Mouse (Mus musculus) myocyte (in vitro differentiated cells): ENCODE measurements around the gene N4bp2. TPM values are rescaled to one million over a fixed set of nuclear protein-coding genes. Genes with fewer than 3 reads are reported as not detected.
"Not testable (repeated sequence)": the region's sequence is repeated elsewhere in the genome, so short reads cannot be mapped to it uniquely, and the experiment has no call there.

Source experiments
- H3K27me3 ChIP-seq: one replicate; pipeline ENCODE4 v1.6.1; 2011; ENCODE audit not compliant: control insufficient read depth, insufficient read depth, insufficient read length
- H3K36me3 ChIP-seq: one replicate; pipeline ENCODE4 v1.6.1; 2011; ENCODE audit not compliant: control insufficient read depth, insufficient read depth
- H3K4me2 ChIP-seq: one replicate; pipeline ENCODE4 v1.6.1; 2011; ENCODE audit warnings: low read depth, control low read depth
- H3K4me3 ChIP-seq: one replicate; pipeline ENCODE4 v1.5.1; 2011; ENCODE audit warnings: mild to moderate bottlenecking, control low read depth, moderate library complexity
- H3K79me2 ChIP-seq: one replicate; pipeline ENCODE4 v1.6.1; 2011; ENCODE audit not compliant: control insufficient read depth, insufficient read depth
- H3ac ChIP-seq: one replicate; pipeline ENCODE4 v1.6.1; 2011; ENCODE audit not compliant: control insufficient read depth, insufficient read length
- CEBPB ChIP-seq: IDR thresholded peaks from 2 replicates; pipeline ENCODE4 v1.6.1; 2011; ENCODE audit warnings: mild to moderate bottlenecking, moderate library complexity; ENCODE audit not compliant: poor library complexity, insufficient read depth, severe bottlenecking
- E2F4 ChIP-seq: IDR thresholded peaks from one replicate; pipeline ENCODE4 v1.6.1; 2011; ENCODE audit warnings: mild to moderate bottlenecking, control low read depth, moderate library complexity; ENCODE audit not compliant: insufficient read depth
- MAX ChIP-seq: IDR thresholded peaks from one replicate; pipeline ENCODE4 v1.6.1; 2011; ENCODE audit warnings: low read depth, mild to moderate bottlenecking, control low read depth
- MYOD1 ChIP-seq, 3 experiments: IDR thresholded peaks; one replicate each; pipeline ENCODE4 v1.6.1; 2011; ENCODE audit warnings: control low read depth in 2 of 3, low read depth in 2 of 3, mild to moderate bottlenecking in 2 of 3, moderate library complexity in 1 of 3; ENCODE audit not compliant: insufficient read length in 2 of 3, control insufficient read depth in 1 of 3
- MYOG ChIP-seq, 3 experiments: IDR thresholded peaks; one replicate each; pipeline ENCODE4 v1.6.1; 2011; ENCODE audit warnings: control low read depth in 2 of 3, low read depth in 2 of 3, mild to moderate bottlenecking in 2 of 3; ENCODE audit not compliant: insufficient read length in 2 of 3, control insufficient read depth in 1 of 3, insufficient read depth in 1 of 3
- POLR2A ChIP-seq: IDR thresholded peaks from one replicate; pipeline ENCODE4 v1.6.1; 2011; ENCODE audit warnings: low read depth, mild to moderate bottlenecking, control low read depth, moderate library complexity; ENCODE audit not compliant: insufficient read length
- POLR2AphosphoS2 ChIP-seq: IDR thresholded peaks from one replicate; pipeline ENCODE4 v1.6.1; 2011; ENCODE audit warnings: low read depth, control low read depth; ENCODE audit not compliant: insufficient read length
- REST ChIP-seq: IDR thresholded peaks from one replicate; pipeline ENCODE4 v1.6.1; 2011; ENCODE audit warnings: mild to moderate bottlenecking, control low read depth, moderate library complexity; ENCODE audit not compliant: insufficient read depth, insufficient read length
- SRF ChIP-seq: IDR thresholded peaks from one replicate; pipeline ENCODE4 v1.6.1; 2011; ENCODE audit warnings: low read depth; ENCODE audit not compliant: control insufficient read depth, insufficient read length
- TCF12 ChIP-seq: IDR thresholded peaks from one replicate; pipeline ENCODE4 v1.6.1; 2011; ENCODE audit warnings: mild to moderate bottlenecking, control low read depth; ENCODE audit not compliant: poor library complexity, insufficient read depth, severe bottlenecking
- TCF3 ChIP-seq: IDR thresholded peaks from one replicate; pipeline ENCODE4 v1.6.1; 2011; ENCODE audit warnings: low read depth, control low read depth; ENCODE audit not compliant: insufficient read length
- USF1 ChIP-seq: IDR thresholded peaks from one replicate; pipeline ENCODE4 v1.6.1; 2011; ENCODE audit warnings: low read depth, mild to moderate bottlenecking, control low read depth, moderate library complexity
- polyA plus RNA-seq: library from polyadenylated mRNA; unstranded; fragments of >200 nt; fragmentation: generic; extraction: Trizol; gene quantifications from one replicate; pipeline ENCODE4 v1.2.1, GENCODE M21; 2012; ENCODE audit warnings: missing spikeins

N4bp2 gene
- polyA plus RNA-seq, 1 experiment: 1.9 TPM

DNA sequence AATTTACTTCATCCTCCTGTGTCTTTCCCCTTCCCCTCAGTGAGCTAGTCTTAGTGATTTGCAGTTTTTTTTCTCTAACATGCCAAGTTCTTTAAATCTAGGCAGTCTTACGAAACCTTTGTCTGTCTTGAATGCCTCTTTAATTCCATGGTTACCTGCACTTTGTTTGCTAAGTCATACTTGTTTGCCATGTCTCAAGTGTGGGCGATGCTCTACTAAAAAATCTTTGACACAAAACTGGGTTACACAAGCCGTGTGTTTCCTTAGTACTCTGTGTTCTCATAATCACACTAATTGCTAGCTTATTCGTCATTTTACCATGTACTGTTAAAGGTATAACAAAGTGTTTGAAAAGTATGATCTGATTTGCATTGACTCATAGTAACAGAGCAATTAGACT is 7.2 kb downstream of the N4bp2 start:
- Histone ChIP-seq H3K79me2 (no peaks in the 10 kb centered on the region), H3K27me3 (no peaks in the 10 kb centered on the region), H3K4me3 (no peak overlapping the region), H3K4me2 (no peak overlapping the region), H3K36me3 (no peaks in the 10 kb centered on the region), H3ac (no peak overlapping the region)
- TF ChIP-seq TCF12 (no peak), REST (no peak), CEBPB (no peak), USF1 (no peak), MYOG (IDR thresholded peaks at IDR 0.05; ENCODE audit: control insufficient read depth in 1 of 3, insufficient read depth in 1 of 3, insufficient read length in 2 of 3, low read depth in 2 of 3) (no peak), MAX (no peak), SRF (no peak), POLR2A (no peak), E2F4 (no peak)

DNA sequence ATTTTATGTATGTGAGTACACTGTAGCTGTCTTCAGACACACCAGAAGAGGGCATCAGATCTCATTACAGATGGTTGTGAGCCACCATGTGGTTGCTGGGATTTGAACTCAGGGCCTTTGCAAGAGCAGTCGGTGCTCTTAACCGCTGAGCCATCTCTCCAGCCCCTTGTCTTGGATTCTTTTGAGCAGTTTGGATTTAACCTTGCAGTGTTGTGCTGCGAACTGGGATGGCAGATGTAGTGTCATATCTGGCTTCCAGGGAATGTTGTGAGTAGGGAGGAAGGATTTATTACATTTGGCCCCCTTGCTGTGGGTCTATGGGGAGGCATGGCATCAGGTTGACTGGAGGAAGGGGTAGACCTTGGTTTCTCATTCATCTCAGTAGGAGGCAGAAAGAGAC is 10.6 kb downstream of the N4bp2 start:
- not testable (repeated sequence) for H3ac ChIP-seq, H3K4me3 ChIP-seq, H3K36me3 ChIP-seq, H3K4me2 ChIP-seq, H3K27me3 ChIP-seq, H3K79me2 ChIP-seq

DNA sequence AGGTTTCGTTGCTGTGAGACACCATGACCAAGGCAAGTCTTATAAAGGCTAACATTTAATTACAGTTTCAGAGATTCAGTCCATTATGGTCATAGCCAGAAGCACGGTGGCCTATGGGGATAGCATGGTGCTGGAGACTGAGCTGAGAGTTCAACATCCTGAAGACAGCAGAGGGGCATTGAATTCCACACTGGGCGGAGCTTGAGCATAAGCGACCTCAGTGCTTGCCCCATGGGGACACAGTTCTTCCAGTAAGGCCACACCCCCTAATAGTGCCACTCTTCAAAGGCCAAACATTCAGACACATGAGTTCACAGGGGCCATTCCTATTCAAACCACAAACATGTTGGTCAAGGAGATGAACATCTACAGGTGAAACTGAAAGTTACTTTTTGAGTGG is 12.8 kb downstream of the N4bp2 start:
- H3K4me3 ChIP-seq: no peak overlapping the region
- no peaks in the 10 kb centered on the region for H3K79me2 ChIP-seq
- H3ac ChIP-seq: no peak overlapping the region
- H3K27me3 ChIP-seq: no peaks in the 10 kb centered on the region
- H3K36me3 ChIP-seq: peaks cover 6% of the 10 kb centered on the region
- H3K4me2 ChIP-seq: no peak overlapping the region
- no peak for TF ChIP-seq TCF3
- no peak for TF ChIP-seq USF1
- no peak for TF ChIP-seq MYOD1 (IDR thresholded peaks at IDR 0.05; ENCODE audit: control insufficient read depth in 1 of 3, insufficient read length in 2 of 3, low read depth in 2 of 3)
- TF ChIP-seq MYOG (IDR thresholded peaks at IDR 0.05; ENCODE audit: control insufficient read depth in 1 of 3, insufficient read depth in 1 of 3, insufficient read length in 2 of 3, low read depth in 2 of 3): no peak
- no peak for TF ChIP-seq MAX
- no peak for TF ChIP-seq SRF
- no peak for TF ChIP-seq E2F4
- TF ChIP-seq TCF12: no peak
- no peak for TF ChIP-seq CEBPB

DNA sequence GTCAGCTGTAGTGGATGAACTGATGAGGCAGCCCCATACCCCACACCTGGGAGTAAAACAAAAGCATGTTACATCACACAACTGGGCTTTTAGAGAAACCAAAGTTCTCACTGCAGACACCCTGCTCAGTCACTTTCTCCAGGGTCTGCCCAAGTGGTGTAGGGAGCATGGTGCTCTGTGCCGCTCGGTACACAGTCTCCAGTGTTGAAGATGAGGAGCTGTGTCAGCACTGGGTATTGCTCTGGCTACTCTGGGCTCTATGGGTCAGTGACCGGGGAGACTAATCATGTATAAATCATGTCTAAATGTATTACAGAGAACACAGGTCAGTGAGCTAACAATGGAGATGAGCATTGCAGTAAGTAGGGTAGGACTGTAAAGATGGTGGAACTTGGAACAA is 13.6 kb downstream of the N4bp2 start:
- Histone ChIP-seq H3K4me3 (no peak overlapping the region), H3K79me2 (no peaks in the 10 kb centered on the region), H3K4me2 (no peak overlapping the region), H3K27me3 (no peaks in the 10 kb centered on the region), H3ac (no peak overlapping the region), H3K36me3 (peaks cover 6% of the 10 kb centered on the region)
- TF ChIP-seq CEBPB (no peak), USF1 (no peak), REST (no peak), E2F4 (no peak), POLR2A (no peak), SRF (no peak), POLR2AphosphoS2 (no peak), MYOD1 (IDR thresholded peaks at IDR 0.05; ENCODE audit: control insufficient read depth in 1 of 3, insufficient read length in 2 of 3, low read depth in 2 of 3) (no peak), MAX (no peak), TCF12 (no peak), TCF3 (no peak), MYOG (IDR thresholded peaks at IDR 0.05; ENCODE audit: control insufficient read depth in 1 of 3, insufficient read depth in 1 of 3, insufficient read length in 2 of 3, low read depth in 2 of 3) (no peak)

DNA sequence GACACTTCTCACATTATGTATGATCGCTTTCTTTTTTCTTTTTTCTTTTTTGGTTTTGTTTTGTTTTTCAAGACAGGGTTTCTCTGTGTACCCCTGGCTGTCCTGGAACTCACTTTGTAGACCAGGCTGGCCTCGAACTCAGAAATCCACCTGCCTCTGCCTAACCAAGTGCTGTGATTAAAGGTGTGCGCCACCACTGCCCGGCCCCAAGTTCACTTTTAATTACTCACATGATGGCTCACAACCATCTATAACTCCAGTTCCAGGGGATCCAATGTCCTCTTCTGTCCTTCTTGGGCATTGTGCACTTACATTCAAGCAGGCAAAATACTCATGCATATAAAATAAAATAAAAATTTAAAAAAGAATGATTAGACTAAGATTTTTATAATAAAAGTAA is 15.7 kb downstream of the N4bp2 start:
- H3K36me3 ChIP-seq, H3K4me3 ChIP-seq: not testable (repeated sequence)

DNA sequence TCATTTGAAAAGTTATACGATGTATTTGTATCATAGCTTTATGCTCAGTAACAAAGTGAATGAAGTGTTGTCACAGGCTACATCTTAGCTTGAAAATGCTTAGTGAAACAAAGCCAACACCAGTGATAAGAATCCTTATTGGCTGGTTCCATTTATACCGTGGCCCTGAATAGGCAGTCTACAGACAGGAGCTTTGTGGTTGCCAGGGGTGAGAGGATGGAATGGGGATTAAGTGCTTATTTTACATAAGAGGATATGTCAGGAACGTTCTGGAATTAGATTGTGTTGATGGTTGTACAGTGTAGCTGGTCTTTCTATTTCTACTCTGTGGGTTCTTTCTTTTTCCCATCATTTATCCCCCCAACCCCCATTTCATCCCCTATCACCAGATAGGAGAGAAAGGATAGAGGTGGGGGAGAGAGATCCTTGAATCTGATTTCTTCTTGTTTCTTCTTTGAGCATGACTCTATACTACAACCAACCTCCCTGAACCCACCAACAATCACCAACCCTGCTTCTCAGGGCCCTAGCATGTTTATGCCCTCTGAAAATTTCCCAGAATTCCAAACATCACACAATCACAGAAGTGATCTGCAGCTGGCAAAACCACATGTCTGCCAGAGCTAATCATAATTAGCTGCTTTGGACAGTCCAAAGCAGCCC is 16.2 kb downstream of the N4bp2 start:
- no peaks in the 10 kb centered on the region for H3K27me3 ChIP-seq
- peaks cover 6% of the 10 kb centered on the region for H3K36me3 ChIP-seq
- no peak overlapping the region for H3ac ChIP-seq
- no peaks in the 10 kb centered on the region for H3K79me2 ChIP-seq
- no peak overlapping the region for H3K4me3 ChIP-seq
- TF ChIP-seq SRF (no peak), REST (no peak), MYOG (IDR thresholded peaks at IDR 0.05; ENCODE audit: control insufficient read depth in 1 of 3, insufficient read depth in 1 of 3, insufficient read length in 2 of 3, low read depth in 2 of 3) (no peak), MAX (no peak), E2F4 (no peak), POLR2AphosphoS2 (no peak), POLR2A (no peak)
- no peak overlapping the region for H3K4me2 ChIP-seq

More for the DNA sequence above, 15.7 kb downstream of the N4bp2 start:
- H3K79me2 ChIP-seq, H3ac ChIP-seq, H3K4me2 ChIP-seq, H3K27me3 ChIP-seq: not testable (repeated sequence)
